Mouse (Mus musculus): ENCODE data around the gene Slc16a7. TPM values are rescaled to one million over a fixed set of nuclear protein-coding genes. Genes with fewer than 3 reads are reported as not detected.
A peak's percentile ranks its signal among the peaks of the same experiment; 100 is the strongest.

The Slc16a7 gene
- polyA plus RNA-seq, 1 experiment from 2014 or later = 5.5 TPM

DNA sequence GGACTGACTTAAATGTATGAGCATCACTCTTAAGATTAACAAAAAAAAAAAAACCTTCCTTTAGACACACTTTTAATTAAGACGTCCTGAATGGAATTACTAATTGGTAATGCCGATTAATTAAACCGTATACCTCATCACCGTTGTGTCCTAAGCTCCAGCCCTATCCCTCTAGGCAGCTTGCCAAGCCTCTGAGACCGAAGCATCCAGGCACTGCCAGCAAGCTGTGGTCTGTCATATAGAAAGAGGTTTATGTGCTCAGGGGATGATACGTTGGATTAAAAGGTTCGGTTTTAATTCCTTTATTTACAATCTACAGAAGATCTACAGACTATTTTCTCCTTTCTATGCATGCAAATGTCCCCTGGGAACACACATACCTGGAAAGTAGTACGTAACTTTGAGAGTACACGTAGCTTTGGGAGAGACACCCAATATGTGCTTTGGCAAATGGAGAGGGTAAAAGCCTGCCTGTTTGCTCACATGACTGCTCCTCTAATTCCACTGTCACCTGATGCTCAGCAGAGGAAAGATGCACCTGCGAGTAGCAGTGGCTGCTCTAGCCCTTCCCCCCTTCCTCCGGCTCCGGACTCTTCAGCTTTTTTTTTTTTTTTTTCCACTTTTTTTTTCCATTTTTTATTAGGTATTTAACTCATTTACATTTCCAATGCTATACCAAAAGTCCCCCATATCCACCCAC is 114.0 kb downstream of the Slc16a7 start:
- Histone ChIP-seq H3K4me1 (ENCODE audit: control insufficient read depth in 2 of 2, insufficient read depth in 2 of 2, low read length in 2 of 2) (no peaks in the 10 kb centered on the region; a peak in 1 of 4 replicates), H3K4me3 (ENCODE audit: control insufficient read depth in 1 of 2, insufficient read depth in 1 of 2, low read depth in 1 of 2, low read length in 2 of 2) (no peak overlapping the region), H3K9me3 (ENCODE audit: control insufficient read depth, low read length) (no peaks in the 10 kb centered on the region), H3K27ac (replicated peaks in 1 of 2; ENCODE audit: control insufficient read depth in 1 of 2, insufficient read depth in 1 of 2, low read depth in 2 of 2, low read length in 2 of 2) (no peak overlapping the region), H3K27me3 (ENCODE audit: control insufficient read depth, insufficient read depth, low read length) (no peaks in the 10 kb centered on the region), H3K36me3 (ENCODE audit: control insufficient read depth, insufficient read depth, low read length) (no peaks in the 10 kb centered on the region), H3K9ac (ENCODE audit: low read length) (no peak overlapping the region), H3K4me2 (ENCODE audit: low read length) (no peak overlapping the region)
- 82% methylated on average over 12 of the region's 12 CpGs for WGBS
- no peak for ATAC-seq (ENCODE audit: insufficient number of reproducible peaks, insufficient read depth, low FRiP score, low read depth)

DNA sequence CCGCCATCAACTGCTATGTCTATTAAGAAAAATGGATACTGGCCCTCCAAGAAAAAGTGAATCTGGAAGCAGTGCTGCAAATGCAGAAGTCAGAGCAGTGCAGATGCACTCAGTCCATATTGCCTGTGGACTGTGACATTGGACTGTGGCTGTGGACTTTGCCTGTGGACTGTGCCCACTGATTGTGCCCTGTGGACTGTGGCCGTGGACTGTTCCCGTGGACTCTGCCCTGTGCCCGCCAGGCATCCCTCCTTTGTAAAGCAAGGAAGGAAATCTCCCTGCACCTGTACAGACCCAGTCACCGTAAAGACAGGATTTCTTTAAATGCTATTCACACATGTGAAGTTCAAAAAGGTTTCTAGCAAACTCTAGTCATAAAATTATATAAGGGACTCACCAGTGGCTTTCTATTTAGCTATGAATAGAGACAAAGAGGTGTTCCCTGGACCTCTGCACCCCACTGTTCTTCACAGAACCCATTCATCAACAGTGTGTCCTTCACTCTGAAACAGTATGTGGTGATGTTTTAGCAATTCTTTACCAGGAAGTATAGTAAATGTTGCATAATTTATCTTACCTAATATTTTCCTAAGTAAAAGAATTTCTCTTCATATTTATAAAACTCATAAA is 114.6 kb downstream of the Slc16a7 start:
- WGBS = 96% methylated on average over 5 of the region's 5 CpGs
- Histone ChIP-seq H3K36me3 (ENCODE audit: control insufficient read depth, insufficient read depth, low read length) (no peaks in the 10 kb centered on the region), H3K9me3 (ENCODE audit: control insufficient read depth, low read length) (no peaks in the 10 kb centered on the region), H3K4me2 (ENCODE audit: low read length) (no peak overlapping the region), H3K27ac (replicated peaks in 1 of 2; ENCODE audit: control insufficient read depth in 1 of 2, insufficient read depth in 1 of 2, low read depth in 2 of 2, low read length in 2 of 2) (no peak overlapping the region), H3K4me1 (ENCODE audit: control insufficient read depth in 2 of 2, insufficient read depth in 2 of 2, low read length in 2 of 2) (no peaks in the 10 kb centered on the region; a peak in 1 of 4 replicates), H3K4me3 (ENCODE audit: control insufficient read depth in 1 of 2, insufficient read depth in 1 of 2, low read depth in 1 of 2, low read length in 2 of 2) (no peak overlapping the region), H3K9ac (ENCODE audit: low read length) (no peak overlapping the region), H3K27me3 (ENCODE audit: control insufficient read depth, insufficient read depth, low read length) (no peaks in the 10 kb centered on the region)
- no peak for ATAC-seq (ENCODE audit: insufficient number of reproducible peaks, insufficient read depth, low FRiP score, low read depth)

DNA sequence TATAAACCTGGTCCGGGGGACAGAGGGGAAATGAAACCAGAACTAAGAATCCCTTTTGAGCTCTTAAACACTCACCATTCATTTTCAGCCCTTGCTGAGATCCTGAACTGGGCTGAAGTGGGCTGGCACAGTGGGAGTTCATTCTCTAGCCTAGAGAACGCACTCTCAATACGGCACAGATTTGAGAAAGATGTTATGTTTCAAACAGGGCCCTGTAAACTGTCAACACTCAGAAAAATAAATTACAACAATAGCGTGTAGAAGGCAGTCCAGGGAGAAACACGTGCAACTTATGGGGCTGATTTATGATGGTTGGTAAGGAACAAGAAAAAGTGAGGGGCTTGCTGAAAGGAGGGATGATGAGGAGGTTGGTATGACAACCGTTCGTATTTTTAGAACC is 115.5 kb downstream of the Slc16a7 start:
- Histone ChIP-seq H3K4me2 (ENCODE audit: low read length) (no peak overlapping the region), H3K27ac (replicated peaks in 1 of 2; ENCODE audit: control insufficient read depth in 1 of 2, insufficient read depth in 1 of 2, low read depth in 2 of 2, low read length in 2 of 2) (no peak overlapping the region), H3K9ac (ENCODE audit: low read length) (no peak overlapping the region), H3K9me3 (ENCODE audit: control insufficient read depth, low read length) (no peaks in the 10 kb centered on the region), H3K36me3 (ENCODE audit: control insufficient read depth, insufficient read depth, low read length) (no peaks in the 10 kb centered on the region), H3K4me1 (ENCODE audit: control insufficient read depth in 2 of 2, insufficient read depth in 2 of 2, low read length in 2 of 2) (no peaks in the 10 kb centered on the region; a peak in 1 of 4 replicates), H3K4me3 (ENCODE audit: control insufficient read depth in 1 of 2, insufficient read depth in 1 of 2, low read depth in 1 of 2, low read length in 2 of 2) (no peak overlapping the region), H3K27me3 (ENCODE audit: control insufficient read depth, insufficient read depth, low read length) (no peaks in the 10 kb centered on the region)
- no peak for ATAC-seq (ENCODE audit: insufficient number of reproducible peaks, insufficient read depth, low FRiP score, low read depth)
- 77% methylated on average over 7 of the region's 7 CpGs for WGBS

DNA sequence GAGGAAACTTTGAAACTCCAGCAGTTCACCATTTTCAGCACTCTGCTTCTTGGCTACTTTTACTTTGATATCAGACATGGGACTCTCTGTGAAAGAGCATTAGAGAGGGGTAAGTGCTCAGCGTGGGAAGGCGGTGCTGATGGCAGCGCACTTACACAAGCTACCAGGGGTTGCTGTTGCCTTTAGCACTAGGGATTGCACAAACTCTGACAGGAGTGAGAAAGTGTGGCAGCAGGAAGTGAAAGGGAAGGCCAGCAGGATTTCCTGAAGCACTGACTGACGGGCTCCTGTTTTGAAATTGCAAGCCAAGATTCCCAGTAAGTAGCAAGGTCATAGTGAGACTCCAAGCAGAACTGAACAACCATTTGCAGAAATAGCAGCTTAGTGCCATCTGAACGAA is 117.8 kb downstream of the Slc16a7 start:
- Histone ChIP-seq H3K9ac (ENCODE audit: low read length) (no peak overlapping the region), H3K4me2 (ENCODE audit: low read length) (no peak overlapping the region), H3K4me3 (ENCODE audit: control insufficient read depth in 1 of 2, insufficient read depth in 1 of 2, low read depth in 1 of 2, low read length in 2 of 2) (no peak overlapping the region), H3K36me3 (ENCODE audit: control insufficient read depth, insufficient read depth, low read length) (no peaks in the 10 kb centered on the region), H3K9me3 (ENCODE audit: control insufficient read depth, low read length) (no peaks in the 10 kb centered on the region), H3K4me1 (ENCODE audit: control insufficient read depth in 2 of 2, insufficient read depth in 2 of 2, low read length in 2 of 2) (peaks cover under 1 to 7% of the 10 kb centered on the region in 2 experiments; a peak in 3 of 4 replicates), H3K27me3 (ENCODE audit: control insufficient read depth, insufficient read depth, low read length) (no peaks in the 10 kb centered on the region), H3K27ac (replicated peaks in 1 of 2; ENCODE audit: control insufficient read depth in 1 of 2, insufficient read depth in 1 of 2, low read depth in 2 of 2, low read length in 2 of 2) (no peak overlapping the region)
- WGBS = 60% methylated on average over 5 of the region's 5 CpGs
- no peak for ATAC-seq (ENCODE audit: insufficient number of reproducible peaks, insufficient read depth, low FRiP score, low read depth)

DNA sequence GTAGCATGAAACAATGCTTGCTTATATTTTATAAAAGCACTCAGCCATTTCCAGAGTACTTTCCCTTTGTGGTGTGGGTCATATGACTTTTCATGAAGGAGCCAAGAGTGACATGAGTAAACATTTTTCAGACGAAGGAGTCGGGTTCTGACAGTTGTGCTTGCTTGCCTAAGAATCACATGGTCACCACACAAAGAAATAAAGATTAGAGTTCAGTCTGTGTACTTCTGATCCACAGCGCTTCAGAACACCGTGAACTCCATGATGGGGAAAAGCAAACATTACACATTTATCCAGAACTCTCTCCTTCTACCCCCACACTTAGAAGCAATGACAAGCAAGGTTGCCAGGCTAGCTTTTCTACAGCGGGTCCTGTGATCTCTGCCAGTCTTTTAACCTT is 119.0 kb downstream of the Slc16a7 start:
- Histone ChIP-seq H3K4me1 (ENCODE audit: control insufficient read depth in 2 of 2, insufficient read depth in 2 of 2, low read length in 2 of 2) (peaks cover 8 to 17% of the 10 kb centered on the region in 2 experiments), H3K9me3 (ENCODE audit: control insufficient read depth, low read length) (no peaks in the 10 kb centered on the region), H3K27me3 (ENCODE audit: control insufficient read depth, insufficient read depth, low read length) (no peaks in the 10 kb centered on the region), H3K36me3 (ENCODE audit: control insufficient read depth, insufficient read depth, low read length) (no peaks in the 10 kb centered on the region), H3K4me2 (ENCODE audit: low read length) (no peak overlapping the region), H3K9ac (ENCODE audit: low read length) (no peak overlapping the region), H3K27ac (replicated peaks in 1 of 2; ENCODE audit: control insufficient read depth in 1 of 2, insufficient read depth in 1 of 2, low read depth in 2 of 2, low read length in 2 of 2) (no peak overlapping the region), H3K4me3 (ENCODE audit: control insufficient read depth in 1 of 2, insufficient read depth in 1 of 2, low read depth in 1 of 2, low read length in 2 of 2) (no peak overlapping the region)
- WGBS = 58% methylated on average over 5 of the region's 5 CpGs
- ATAC-seq (ENCODE audit: insufficient number of reproducible peaks, insufficient read depth, low FRiP score, low read depth) = no peak

DNA sequence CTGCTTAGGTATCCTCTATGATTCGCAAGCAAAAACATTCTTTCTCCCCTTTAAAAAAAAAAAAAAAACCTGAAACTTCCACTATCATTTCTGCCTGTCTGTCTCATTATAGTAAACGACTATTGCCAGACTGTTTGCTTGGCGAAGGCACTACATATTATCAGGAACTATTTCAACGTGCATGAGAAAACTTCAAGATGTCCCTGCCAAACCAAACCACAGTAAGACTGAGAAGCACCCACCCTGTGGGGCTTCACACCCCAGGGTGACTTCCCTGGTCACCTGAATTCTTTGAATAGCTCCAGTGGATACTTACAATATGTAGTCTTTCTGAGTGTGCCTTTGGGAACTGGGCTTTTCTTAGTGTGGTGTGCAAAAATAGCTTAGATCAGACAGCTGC is 122.9 kb downstream of the Slc16a7 start:
- WGBS = 15% methylated on average over 4 of the region's 4 CpGs
- no peaks in the 10 kb centered on the region for H3K27me3 ChIP-seq (ENCODE audit: control insufficient read depth, insufficient read depth, low read length)
- no peak for ATAC-seq (ENCODE audit: insufficient number of reproducible peaks, insufficient read depth, low FRiP score, low read depth)

DNA sequence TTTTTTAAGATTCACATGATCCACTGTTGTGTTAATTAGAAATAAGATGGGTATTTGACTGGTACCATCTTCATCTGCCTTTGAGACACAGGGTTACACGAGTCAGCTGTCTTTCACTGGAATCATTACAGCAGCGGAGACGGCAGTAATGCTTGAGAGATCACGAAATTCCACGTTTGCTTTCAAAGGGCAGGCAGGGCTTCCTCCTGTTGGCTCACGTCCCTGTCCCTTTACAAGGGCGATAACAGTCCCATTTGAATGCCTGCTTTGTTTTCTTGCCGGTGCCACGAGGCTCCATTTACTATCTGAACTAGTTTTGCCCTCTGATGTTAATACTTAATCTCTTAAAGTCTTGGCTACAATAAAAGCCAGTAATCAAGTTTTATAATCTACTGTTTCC is 123.4 kb downstream of the Slc16a7 start:
- H3K27me3 ChIP-seq (ENCODE audit: control insufficient read depth, insufficient read depth, low read length) = no peaks in the 10 kb centered on the region
- H3K27ac ChIP-seq (replicated peaks in 1 of 2; ENCODE audit: control insufficient read depth in 1 of 2, insufficient read depth in 1 of 2, low read depth in 2 of 2, low read length in 2 of 2) = peak overlapping the region in 1 of 2 experiments; percentile 62; a peak in 1 of 4 replicates
- H3K9ac ChIP-seq (ENCODE audit: low read length) = no peak overlapping the region
- H3K4me2 ChIP-seq (ENCODE audit: low read length) = peak overlapping the region; percentile 31
- no peak for ATAC-seq (ENCODE audit: insufficient number of reproducible peaks, insufficient read depth, low FRiP score, low read depth)
- WGBS = 10% methylated on average over 9 of the region's 9 CpGs
- peaks cover 10 to 19% of the 10 kb centered on the region in 2 experiments for H3K4me1 ChIP-seq (ENCODE audit: control insufficient read depth in 2 of 2, insufficient read depth in 2 of 2, low read length in 2 of 2)
- no peaks in the 10 kb centered on the region for H3K9me3 ChIP-seq (ENCODE audit: control insufficient read depth, low read length)
- no peak overlapping the region for H3K4me3 ChIP-seq (ENCODE audit: control insufficient read depth in 1 of 2, insufficient read depth in 1 of 2, low read depth in 1 of 2, low read length in 2 of 2)
- no peaks in the 10 kb centered on the region for H3K36me3 ChIP-seq (ENCODE audit: control insufficient read depth, insufficient read depth, low read length)

More for the DNA sequence above, 122.9 kb downstream of the Slc16a7 start:
- H3K4me1 ChIP-seq (ENCODE audit: control insufficient read depth in 2 of 2, insufficient read depth in 2 of 2, low read length in 2 of 2) = peaks cover 10 to 19% of the 10 kb centered on the region in 2 experiments
- no peaks in the 10 kb centered on the region for H3K36me3 ChIP-seq (ENCODE audit: control insufficient read depth, insufficient read depth, low read length)
- H3K27ac ChIP-seq (replicated peaks in 1 of 2; ENCODE audit: control insufficient read depth in 1 of 2, insufficient read depth in 1 of 2, low read depth in 2 of 2, low read length in 2 of 2) = peak overlapping the region; percentile 41 to 62; a peak in 2 of 4 replicates
- no peak overlapping the region for H3K9ac ChIP-seq (ENCODE audit: low read length)
- no peaks in the 10 kb centered on the region for H3K9me3 ChIP-seq (ENCODE audit: control insufficient read depth, low read length)
- H3K4me2 ChIP-seq (ENCODE audit: low read length) = peak overlapping the region; percentile 31
- no peak overlapping the region for H3K4me3 ChIP-seq (ENCODE audit: control insufficient read depth in 1 of 2, insufficient read depth in 1 of 2, low read depth in 1 of 2, low read length in 2 of 2)

Measured in heart, embryonic 14.5 days (tissue).